Mouse (Mus musculus) liver, adult 2 months (tissue): ENCODE results near the gene Hs3st6. TPM values are rescaled to one million over a fixed set of nuclear protein-coding genes. Genes with fewer than 3 reads are reported as not detected.

Experiments
- DNase-seq: peaks from one replicate; pipeline ENCODE4 v3.0.0-alpha.2; 2011; ENCODE audit warnings: low read depth, low spot score; ENCODE audit errors: extremely low read depth
- H3K27ac ChIP-seq: fragments of 200-500 bp; replicated peaks from 2 replicates; pipeline ENCODE4 v1.5.1; 2012; ENCODE audit warnings: low read depth, mild to moderate bottlenecking, control low read depth, inconsistent platforms, low read length; ENCODE audit not compliant: insufficient read depth
- H3K27me3 ChIP-seq: fragments of 200-500 bp; 2 replicates; pipeline ENCODE4 v1.6.1; 2012; ENCODE audit warnings: mild to moderate bottlenecking, moderate library complexity, low read length, inconsistent platforms; ENCODE audit not compliant: control insufficient read depth, insufficient read depth
- H3K36me3 ChIP-seq: fragments of 200-500 bp; 2 replicates; pipeline ENCODE4 v1.6.1; 2012; ENCODE audit warnings: low read length, inconsistent platforms; ENCODE audit not compliant: control insufficient read depth, insufficient read depth
- H3K4me1 ChIP-seq: fragments of 200-500 bp; 2 replicates; pipeline ENCODE4 v1.6.1; 2011; ENCODE audit warnings: low read length; ENCODE audit not compliant: control insufficient read depth, insufficient read depth
- H3K4me3 ChIP-seq: fragments of 200-500 bp; 2 replicates; pipeline ENCODE4 v1.5.1; 2011; ENCODE audit warnings: low read depth, mild to moderate bottlenecking, control low read depth, low read length, moderate library complexity; ENCODE audit not compliant: insufficient read depth
- H3K79me2 ChIP-seq: fragments of 200-500 bp; 2 replicates; pipeline ENCODE4 v1.6.1; 2012; ENCODE audit warnings: inconsistent platforms, mild to moderate bottlenecking, low read length, moderate library complexity; ENCODE audit not compliant: control insufficient read depth, insufficient read depth
- H3K9ac ChIP-seq: fragments of 200-500 bp; 2 replicates; pipeline ENCODE4 v1.6.1; 2012; ENCODE audit warnings: low read depth, mild to moderate bottlenecking, control low read depth, inconsistent platforms, low read length
- CTCF ChIP-seq: fragments of 200-500 bp; IDR thresholded peaks from 2 replicates; pipeline ENCODE4 v1.5.1; 2011; ENCODE audit warnings: low read depth, low read length, control low read depth
- POLR2A ChIP-seq: fragments of 200-500 bp; IDR thresholded peaks from 2 replicates; pipeline ENCODE4 v1.6.1; 2011; ENCODE audit warnings: low read length, control low read depth; ENCODE audit not compliant: insufficient read depth; ENCODE audit errors: extremely low read depth
- WGBS: fragments of 180-500 bp; shearing (Covaris S2); methylation state at CpG from one replicate; pipeline ENCODE4 v1.1.7; 2018; 5-methylcytosine and 5-hydroxymethylcytosine counted together
- polyA plus RNA-seq: library from polyadenylated mRNA; depleted of rRNA; stranded (reverse); fragments of >200 nt; gene quantifications from 2 replicates; pipeline ENCODE4 v1.2.3, GENCODE M21; 2012
- total RNA-seq: library from RNA; depleted of rRNA; stranded (reverse); fragments of >200 nt; gene quantifications from 2 replicates; pipeline ENCODE4 v1.2.3, GENCODE M21; 2014

Gene Hs3st6
- total and polyA plus RNA-seq, 2 experiments, result 0.74 to 3.9 TPM

DNA sequence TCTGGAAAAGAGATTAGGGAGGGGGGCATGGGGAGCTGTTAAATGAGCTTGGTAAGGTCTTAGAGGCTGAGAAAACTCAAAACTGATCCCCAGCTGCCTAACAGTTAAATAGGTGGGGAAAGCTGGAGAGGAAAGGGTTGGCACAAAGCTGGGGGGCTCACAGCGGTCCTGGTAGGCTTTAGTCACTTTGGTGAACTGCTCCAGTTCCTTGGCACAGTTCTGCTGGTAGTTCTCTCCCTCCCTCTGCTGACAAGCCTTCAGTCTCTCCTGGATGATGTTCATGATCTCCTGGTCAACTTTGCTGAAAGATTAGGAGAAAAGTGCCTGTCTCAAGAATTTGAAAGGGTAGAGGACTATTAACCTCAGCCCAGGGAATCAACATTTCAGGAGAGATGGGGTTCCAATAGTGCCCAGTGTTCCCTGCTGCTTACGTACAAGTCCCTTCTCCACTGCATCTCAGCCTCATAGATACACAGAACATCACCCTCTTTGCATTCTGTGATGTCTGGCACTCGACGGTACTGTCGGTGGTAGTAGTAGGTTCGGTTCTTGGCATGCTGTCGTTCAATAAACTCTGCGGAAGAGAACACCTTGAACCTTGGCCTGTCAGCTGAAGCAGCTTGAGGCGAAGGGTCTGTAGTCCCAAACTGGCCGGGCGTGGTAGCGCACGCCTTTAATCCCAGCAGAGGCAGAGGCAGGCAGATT is 30.4 kb upstream of the Hs3st6 start:
- peaks cover 21% of the 10 kb centered on the region for H3K4me1 ChIP-seq
- H3K4me3 ChIP-seq, result peak overlapping the region; percentile 2; the same call in 1 of the 2 replicates
- peak; percentile 59 for DNase-seq

DNA sequence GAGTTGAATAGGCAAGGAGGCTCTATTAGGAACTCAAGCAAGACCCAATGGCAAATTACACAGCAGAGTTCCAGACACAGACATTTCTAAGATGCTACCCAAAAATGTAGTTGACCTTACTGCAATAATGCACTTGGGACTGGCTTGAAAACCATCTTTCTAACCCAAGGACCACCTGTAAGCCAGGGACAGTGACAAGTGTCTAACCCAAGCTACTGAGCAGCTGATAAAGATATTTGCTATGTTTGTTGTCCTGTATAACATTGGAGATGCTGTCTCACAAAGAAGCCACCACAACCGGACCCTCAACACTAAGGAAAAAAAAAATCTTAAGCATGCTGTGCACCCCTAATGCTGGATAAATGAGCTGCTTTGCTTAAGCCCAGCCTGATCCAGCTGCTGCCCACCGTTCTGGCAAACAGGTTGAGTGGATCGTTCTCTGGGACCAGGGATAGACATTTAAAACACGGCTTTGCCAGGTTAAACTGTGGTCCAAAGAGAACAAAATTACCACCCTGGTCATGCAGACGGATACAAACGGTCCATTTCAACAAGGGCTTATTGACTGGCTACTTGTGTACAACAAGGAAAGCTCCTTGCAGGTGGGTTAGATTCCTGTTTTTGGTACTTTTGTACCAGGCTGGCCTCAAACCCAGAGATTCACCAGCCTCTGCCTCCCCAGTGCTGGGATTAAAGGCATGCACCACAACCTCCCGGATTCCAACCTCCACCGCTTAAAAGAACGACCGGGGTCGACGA is 29.5 kb upstream of the Hs3st6 start:
- peak overlapping the region; percentile 93 for H3K4me3 ChIP-seq
- peak; percentile 26 for DNase-seq
- TF ChIP-seq POLR2A (no peak), CTCF (no peak)
- H3K27me3 ChIP-seq, result no peaks in the 10 kb centered on the region
- peaks cover 12% of the 10 kb centered on the region for H3K36me3 ChIP-seq
- under 1% methylated on average over 12 of the region's 12 CpGs for WGBS
- peaks cover 21% of the 10 kb centered on the region for H3K4me1 ChIP-seq
- H3K27ac ChIP-seq, result peak overlapping the region; percentile 92
- peak overlapping the region; percentile 95 for H3K9ac ChIP-seq
- peaks cover 8% of the 10 kb centered on the region; the same call in 1 of the 2 replicates for H3K79me2 ChIP-seq

More for the DNA sequence above, 30.4 kb upstream of the Hs3st6 start:
- H3K9ac ChIP-seq, result peak overlapping the region; percentile 28
- WGBS, result 17% methylated on average over 13 of the region's 13 CpGs
- H3K36me3 ChIP-seq, result peaks cover 12% of the 10 kb centered on the region
- H3K79me2 ChIP-seq, result peaks cover 8% of the 10 kb centered on the region; the same call in 1 of the 2 replicates
- H3K27ac ChIP-seq, result 0 out of 2 replicates have a peak overlapping the region, but pooled peaks have one; percentile 4
- TF ChIP-seq POLR2A, result no peak
- no peak for TF ChIP-seq CTCF
- H3K27me3 ChIP-seq, result no peaks in the 10 kb centered on the region

DNA sequence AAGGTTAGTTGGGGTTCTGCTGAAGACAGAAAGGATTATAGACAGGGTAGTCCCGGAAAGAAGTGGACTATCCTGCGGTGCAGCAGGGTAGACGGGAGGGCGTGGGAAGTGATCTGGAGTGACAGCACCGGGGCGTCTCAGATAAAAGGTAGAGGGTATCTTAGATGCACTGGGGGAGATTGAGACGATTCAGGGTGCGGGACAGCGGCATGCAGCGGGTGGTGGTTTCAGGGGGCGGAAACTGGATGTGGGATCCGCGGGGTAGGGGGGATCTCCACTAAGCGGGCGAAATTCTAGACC is 29.0 kb upstream of the Hs3st6 start:
- Histone ChIP-seq H3K36me3 (peaks cover 12% of the 10 kb centered on the region), H3K4me1 (peaks cover 21% of the 10 kb centered on the region), H3K79me2 (peaks cover 8% of the 10 kb centered on the region; the same call in 1 of the 2 replicates), H3K27me3 (no peaks in the 10 kb centered on the region), H3K9ac (peak overlapping the region; percentile 95), H3K27ac (peak overlapping the region; percentile 92), H3K4me3 (peak overlapping the region; percentile 93)
- no peak for DNase-seq
- TF ChIP-seq POLR2A (no peak), CTCF (no peak)
- WGBS, result 0% methylated on average over 15 of the region's 15 CpGs

DNA sequence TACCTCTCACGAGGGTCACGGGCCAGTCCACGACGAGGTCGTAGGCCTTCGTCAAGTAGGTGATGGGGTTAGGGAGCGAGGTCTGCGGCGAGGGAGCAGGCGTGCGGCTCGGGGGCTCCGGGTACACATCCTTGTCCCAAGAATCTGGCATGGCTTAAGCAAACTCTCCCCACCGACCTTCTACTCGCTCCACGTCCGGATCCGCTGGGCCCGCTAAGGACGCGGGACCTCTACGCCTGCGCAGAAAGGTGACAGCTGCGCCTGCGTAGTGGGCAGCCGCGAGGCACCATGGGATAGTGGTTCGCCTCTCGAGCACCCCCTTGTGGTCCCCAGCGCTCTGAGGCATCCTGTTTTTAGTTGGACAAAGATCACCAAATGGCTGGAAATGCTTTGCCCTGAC is 28.6 kb upstream of the Hs3st6 start, which contains the start of gene Ndufb10:
TSS of gene Ndufb10 (minus strand) at position 295 of the 400 bp plus-strand sequence.
- peaks cover 12% of the 10 kb centered on the region for H3K36me3 ChIP-seq
- under 1% methylated on average over 30 of the region's 30 CpGs for WGBS
- peak; percentile 74 for DNase-seq
- peak within 1 kb of the TSS; percentile 92 for H3K27ac ChIP-seq
- H3K27me3 ChIP-seq, result no peaks in the 10 kb centered on the region
- H3K4me3 ChIP-seq, result peak within 1 kb of the TSS; percentile 93
- peaks cover 8% of the 10 kb centered on the region; the same call in 1 of the 2 replicates for H3K79me2 ChIP-seq
- H3K4me1 ChIP-seq, result peaks cover 19% of the 10 kb centered on the region
- TF ChIP-seq POLR2A (peak; percentile 95), CTCF (peak; percentile 97)
- H3K9ac ChIP-seq, result peak within 1 kb of the TSS; percentile 95

DNA sequence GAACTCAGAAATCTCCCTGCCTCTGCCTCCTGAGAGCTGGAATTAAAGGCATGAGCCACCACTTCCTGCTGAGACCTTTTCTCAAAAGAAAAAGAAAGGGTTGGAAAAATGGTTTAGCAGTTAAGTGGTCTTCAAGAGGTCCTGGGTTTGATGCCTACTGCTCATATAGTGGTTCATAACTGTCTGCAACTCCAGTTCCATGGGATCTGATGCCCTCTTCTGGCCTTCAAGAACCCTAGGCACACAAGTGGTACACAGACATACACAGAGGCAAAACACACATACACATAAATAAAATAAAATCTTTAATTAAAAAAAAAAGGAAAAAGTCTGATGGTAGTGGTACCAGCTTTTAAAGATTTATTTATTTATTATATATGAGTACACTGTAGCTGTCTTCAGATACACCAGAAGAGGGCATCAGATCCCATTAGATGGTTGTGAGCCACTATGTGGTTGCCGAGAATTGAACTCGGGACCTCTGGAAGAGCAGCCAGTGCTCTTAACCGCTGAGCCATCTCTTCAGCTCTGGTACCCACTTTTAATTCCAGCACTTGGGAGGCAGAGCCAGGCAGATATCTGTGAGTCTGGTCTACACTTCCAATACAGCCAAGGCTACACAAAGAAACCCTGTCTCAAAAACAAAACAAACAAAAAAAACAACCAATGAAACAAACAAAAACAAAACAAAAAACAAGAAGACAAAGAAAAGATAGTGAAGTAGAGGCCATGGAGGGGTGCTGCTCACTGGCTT is 27.0 kb upstream of the Hs3st6 start:
- TF ChIP-seq CTCF (0 out of 2 replicates have a peak, but pooled peaks have one; percentile 10), POLR2A (no peak)
- no peaks in the 10 kb centered on the region for H3K27me3 ChIP-seq
- WGBS, result 61% methylated on average over 3 of the region's 3 CpGs
- no peak overlapping the region for H3K4me3 ChIP-seq
- H3K4me1 ChIP-seq, result peaks cover 19% of the 10 kb centered on the region
- peaks cover 8% of the 10 kb centered on the region; the same call in 1 of the 2 replicates for H3K79me2 ChIP-seq
- H3K36me3 ChIP-seq, result peaks cover 12% of the 10 kb centered on the region
- no peak overlapping the region for H3K27ac ChIP-seq
- peak; percentile 14 for DNase-seq
- no peak overlapping the region for H3K9ac ChIP-seq
